Mouse (Mus musculus): ENCODE results near the gene Lrrc74a. TPM values are rescaled to one million over a fixed set of nuclear protein-coding genes. Genes with fewer than 3 reads are reported as not detected.

The Lrrc74a gene
- total RNA-seq, 2 experiments from 2014 or later, result not detected

DNA sequence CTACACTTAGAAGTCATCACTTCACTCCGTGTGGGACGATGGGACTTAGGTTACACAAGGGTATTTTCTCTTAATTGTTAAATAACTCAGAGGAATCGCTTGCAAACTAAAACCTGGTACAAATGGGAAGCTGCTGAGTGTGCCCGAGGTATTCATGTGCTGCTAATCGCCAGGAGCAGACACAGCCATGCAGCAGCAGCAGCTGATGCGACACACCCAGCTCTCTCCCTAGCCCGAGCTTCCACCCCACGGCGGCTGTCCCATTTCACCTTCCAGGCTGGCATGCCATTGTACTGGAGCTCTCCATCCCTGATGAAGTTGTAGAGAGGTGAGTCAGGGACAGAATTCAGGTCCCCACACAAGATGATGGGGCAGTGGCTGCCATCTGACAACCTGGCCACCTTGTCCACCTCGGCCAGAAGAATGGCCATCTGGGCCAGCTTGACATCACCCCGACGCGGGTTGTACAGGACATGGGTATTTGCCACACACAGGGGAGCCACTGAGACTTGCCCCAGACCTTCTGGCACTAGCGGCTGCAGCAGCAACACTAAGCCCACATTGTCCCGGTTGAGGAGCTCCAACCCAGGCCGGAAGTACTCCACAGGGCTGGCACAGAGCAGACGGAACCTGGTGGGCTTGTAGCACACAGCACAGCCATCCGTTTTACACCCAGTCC is 14.1 kb upstream of the Lrrc74a start:
- DNase-seq (ENCODE audit: low spot score), result no peak

DNA sequence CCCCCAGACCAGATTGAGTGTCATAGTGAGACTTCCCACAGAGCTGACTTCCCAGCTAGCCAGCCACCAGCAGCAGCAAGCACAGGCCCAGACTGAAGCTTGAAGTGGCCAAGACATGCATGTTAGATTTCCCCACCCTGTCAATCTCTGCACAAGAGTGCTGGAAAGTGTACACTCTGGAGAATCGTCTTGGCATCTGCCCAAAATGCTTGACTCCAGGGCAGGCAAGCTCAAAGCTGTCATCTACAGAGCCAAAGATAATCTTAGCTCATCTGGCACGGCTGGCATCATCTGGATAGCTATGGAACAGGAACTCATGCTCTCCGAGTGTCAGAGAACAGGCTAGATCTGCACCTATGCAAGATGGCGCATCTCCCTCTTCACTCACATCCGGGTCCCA is 12.7 kb upstream of the Lrrc74a start:
- no peak for DNase-seq (ENCODE audit: low spot score)

DNA sequence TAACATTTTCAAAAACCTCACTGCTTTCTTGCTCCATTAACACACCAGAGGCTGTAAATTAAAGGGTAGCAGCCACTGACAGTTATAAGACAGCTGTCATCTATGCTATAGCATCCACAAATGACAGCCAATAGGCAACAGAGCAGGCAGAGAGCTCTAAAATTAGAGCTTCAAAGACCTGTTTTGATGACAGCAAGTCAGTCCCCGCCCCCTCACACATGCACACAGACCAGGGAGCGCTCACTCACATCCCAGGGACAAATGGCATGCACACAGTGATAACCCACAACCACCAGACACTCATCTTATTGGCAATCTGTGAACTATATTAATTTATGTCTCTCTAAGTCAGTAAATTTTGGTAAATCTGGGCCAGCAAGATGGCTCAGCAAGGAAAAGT is 9.9 kb upstream of the Lrrc74a start:
- DNase-seq (ENCODE audit: low spot score), result no peak

DNA sequence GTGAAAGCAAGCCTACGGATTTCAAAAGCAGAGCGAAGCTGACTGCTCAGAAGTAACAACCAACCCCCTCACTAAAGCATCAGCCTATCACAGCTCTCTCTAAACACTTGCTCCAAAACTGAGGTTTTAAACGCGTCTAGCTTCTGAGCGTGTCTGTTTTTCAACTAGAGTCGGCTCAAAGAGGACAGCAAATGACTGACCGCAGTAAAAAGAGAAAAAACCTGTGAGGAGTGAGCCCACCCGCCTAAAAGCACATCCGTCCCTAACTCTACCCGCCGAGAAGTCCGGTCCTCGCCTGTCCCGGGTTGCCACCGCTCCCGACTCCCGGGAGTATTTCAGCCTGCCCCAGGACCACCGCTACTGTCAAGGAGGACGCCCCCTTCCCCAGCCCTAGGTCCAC is 8.5 kb upstream of the Lrrc74a start:
- DNase-seq (ENCODE audit: low spot score), result no peak

DNA sequence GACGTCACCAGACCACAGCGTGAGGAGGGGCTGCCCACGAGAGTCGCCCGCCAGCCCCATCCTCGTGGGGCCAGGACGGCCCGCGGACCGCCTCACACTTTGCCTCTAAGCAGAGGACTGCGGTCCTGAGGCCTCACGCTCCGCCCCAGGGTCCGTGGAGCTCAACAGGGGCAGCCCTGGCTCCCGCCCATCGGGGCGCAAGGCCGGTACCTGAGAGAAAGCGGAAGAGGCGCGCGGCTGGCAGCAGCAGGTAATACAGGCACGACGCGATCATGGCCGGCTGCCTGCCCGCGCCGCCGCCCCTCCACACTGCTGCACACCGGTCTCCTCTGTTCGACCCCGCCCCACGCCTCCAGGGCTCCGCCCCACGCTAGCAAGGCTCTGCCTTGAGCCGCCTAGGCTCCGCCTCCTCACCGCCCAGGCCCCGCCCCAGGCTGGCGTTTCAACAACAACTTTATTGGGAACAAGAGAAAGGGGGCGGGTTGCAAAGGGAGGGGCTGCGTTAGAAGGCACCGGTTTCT is 8.0 kb upstream of the Lrrc74a start, which contains the start of gene Angel1:
Angel1 (minus strand) TSS at position 341 of the 521 bp plus-strand sequence.
- DNase-seq (ENCODE audit: low spot score), result peak; percentile 97

DNA sequence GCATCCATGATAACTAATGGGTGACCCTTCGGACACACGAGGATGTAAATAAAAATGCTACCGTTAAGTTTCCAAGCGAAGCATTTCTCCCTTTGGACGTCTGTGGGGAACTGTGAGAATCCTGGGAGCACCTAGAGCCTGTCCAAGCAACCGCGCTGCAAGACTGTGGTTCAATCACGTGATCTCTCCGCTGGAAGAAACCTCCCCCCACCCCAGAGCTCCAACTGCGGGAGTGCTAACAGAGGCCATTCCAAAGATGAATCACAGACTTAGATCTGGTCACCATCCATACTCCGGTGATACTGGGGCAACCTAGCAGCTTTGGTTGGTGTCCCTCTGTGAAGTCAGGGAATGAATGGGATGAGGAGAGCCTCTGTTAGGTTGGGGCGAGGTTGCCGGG is 26.9 kb downstream of the Lrrc74a start:
- no peak for DNase-seq (ENCODE audit: low spot score)

DNA sequence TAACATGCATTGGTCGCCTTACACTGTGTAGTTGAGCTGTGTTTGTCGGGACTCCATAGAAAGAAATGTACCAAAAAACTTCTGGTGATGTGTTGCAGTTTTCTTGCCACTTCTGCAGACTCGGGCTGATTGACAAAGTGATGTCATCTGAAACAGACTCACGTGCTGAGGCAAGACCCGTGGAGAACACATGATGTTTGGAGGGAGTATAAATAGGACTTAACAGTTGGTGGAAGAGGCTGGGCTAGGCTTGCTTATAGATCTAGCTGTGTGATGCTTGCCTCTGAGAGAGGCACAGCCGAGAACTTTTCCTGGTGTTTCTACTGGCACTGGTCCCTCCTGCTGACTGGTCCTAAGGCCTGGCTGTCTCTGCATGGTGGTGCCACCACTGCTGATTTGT is 29.9 kb downstream of the Lrrc74a start:
- DNase-seq (ENCODE audit: low spot score), result no peak

GRCm38 (mm10) chr12:86766467-86766866 is 32.3 kb downstream of the Lrrc74a start:
- DNase-seq (ENCODE audit: low spot score), result no peak

GRCm38 (mm10) chr12:86767868-86768631 is 33.9 kb downstream of the Lrrc74a start:
- peak; percentile 66 for DNase-seq (ENCODE audit: low spot score)

GRCm38 (mm10) chr12:86768986-86769580 is 34.9 kb downstream of the Lrrc74a start:
- peak; percentile 86 for DNase-seq (ENCODE audit: low spot score)

GRCm38 (mm10) chr12:86769819-86770218 is 35.6 kb downstream of the Lrrc74a start:
- no peak for DNase-seq (ENCODE audit: low spot score)

GRCm38 (mm10) chr12:86770261-86770670 is 36.1 kb downstream of the Lrrc74a start:
- DNase-seq (ENCODE audit: low spot score), result peak; percentile 74

DNA sequence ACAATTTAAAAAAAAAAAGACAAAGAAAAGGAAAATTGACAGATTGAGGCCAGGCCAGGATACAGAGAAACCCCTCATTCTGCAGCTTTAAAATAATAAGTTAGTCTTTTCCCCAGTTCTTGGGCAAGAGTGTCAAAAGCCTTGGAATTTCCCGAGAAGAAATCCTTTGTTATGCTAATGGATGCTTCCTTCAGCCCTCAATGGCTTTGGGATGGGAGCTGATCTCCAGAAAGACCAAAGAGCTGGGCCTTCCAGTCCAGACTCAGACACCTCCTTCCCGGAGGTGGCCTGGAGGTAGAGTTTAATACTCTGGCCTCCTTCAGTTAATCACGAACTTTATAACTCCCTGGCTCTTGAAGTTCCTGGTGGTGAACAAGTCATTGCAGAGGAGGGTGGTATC is 36.8 kb downstream of the Lrrc74a start:
- DNase-seq (ENCODE audit: low spot score), result no peak

GRCm38 (mm10) chr12:86771823-86772427 is 37.8 kb downstream of the Lrrc74a start:
- DNase-seq (ENCODE audit: low spot score), result peak; percentile 92

GRCm38 (mm10) chr12:86772551-86772950 is 38.4 kb downstream of the Lrrc74a start:
- DNase-seq (ENCODE audit: low spot score), result no peak

DNA sequence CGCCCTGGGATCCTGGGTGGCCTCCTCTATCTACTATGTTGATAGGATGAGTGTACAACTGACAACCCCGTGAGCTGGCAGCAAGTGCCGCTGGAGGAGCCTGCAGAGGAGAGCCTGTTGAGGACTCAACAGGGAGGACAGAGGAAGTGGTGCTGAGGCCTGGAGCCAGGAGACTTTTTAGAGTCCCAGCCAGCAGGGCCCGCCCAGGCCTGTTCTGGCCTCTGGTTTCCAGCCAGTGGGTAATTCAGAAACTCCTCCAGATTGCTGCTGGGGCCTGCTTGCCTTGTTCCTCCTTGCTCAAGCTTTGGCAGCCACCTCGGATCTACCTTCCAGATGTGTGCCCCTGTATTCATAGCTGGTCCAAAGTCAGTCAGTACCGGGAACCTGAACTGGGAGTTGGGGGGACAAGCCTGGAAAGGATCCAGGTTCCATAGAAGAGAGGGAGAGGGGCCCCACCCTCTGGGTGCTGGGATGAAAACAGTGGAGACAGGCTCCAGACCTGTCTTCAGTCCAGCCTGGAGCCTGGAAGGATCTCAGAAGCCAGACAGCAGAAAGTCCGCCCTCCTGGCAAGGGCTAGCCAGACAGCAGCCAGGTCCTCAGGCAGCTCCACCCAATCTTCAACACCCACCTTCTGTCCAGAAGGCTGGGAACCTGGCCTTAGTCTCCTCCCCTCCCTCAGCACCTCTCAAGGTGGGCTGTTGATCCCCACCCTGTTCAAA is 41.6 kb downstream of the Lrrc74a start:
- DNase-seq (ENCODE audit: low spot score), result peak; percentile 82

DNA sequence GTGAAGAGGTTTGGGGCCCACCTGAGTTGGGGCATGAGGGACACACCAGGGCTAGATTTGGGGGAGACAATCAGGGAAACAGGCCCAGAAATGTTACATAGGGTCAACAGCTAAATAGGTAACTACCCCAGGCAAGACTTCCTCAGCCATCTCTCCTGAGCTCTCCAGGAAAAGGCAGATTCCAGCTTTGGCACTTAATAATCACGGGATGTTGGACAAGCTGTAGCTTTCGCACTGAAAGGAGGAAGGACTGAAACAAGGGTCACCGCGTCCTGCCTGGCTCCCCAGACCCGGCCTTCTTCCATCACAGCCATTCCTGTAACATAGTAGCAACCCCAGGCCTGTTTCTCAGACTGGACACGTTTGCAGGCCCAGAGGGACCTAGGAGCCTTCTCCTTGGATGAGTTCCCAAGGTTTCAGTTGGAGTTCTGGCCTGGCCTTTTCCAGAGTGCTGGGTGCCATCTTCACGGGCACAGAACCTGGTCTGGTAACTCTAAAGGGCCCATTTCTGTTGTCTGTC is 42.2 kb downstream of the Lrrc74a start:
- DNase-seq (ENCODE audit: low spot score), result no peak

DNA sequence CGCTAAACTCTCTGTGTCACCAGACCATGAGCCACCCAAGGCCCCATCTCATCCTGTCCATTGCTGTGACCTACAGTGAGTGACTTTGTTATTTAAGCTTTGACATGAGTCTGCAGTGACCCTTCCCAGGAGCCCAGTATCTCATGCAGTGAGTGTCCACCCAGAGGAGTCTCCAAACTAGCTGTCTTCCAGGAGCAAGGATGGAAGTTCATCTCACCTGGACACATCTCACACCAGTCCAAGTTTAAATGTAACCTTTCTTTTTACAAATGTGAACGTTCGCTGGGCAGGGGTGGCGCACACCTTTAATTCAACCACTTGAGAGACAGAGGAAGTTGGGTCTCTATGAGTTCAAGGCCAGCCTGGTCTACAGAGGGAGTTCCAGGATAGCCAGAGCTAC is 44.4 kb downstream of the Lrrc74a start:
- DNase-seq (ENCODE audit: low spot score), result no peak

DNA sequence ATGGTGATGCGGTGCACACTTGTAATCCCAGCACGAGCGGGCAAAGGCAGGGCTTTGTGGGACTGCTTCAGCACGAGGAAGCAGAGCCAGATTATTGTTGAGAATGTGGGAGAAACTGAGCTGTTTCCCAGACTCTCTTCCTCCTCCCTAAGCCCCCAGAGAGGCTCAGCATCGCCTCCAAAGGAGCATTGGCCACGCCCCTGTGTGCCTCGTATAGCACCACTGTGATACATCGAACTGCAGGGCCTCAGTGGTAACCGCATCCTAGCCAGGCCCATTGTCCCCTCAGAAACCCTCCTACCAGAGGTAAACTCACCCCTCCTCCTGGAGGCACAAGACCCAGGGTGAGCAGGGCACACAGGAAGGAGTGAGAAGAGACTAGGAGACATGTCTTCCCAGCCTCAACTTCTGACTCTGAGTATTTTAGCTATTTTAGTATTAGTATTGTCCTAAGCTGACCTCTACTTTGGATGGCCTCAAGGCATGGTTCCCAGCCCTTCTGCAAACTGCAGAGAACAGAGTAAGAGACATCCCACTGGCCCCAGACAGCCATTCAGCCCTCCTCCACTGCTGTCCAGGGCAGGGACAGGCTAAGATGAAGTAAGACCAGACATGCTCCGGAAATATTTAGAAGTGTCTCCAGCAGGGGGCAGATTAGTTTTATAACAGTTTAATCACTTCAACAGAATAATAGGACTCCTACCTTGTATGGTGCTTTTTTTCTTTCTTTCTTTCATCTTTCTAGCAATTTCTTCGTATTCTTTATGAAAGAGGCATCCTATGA is 45.2 kb downstream of the Lrrc74a start:
- DNase-seq (ENCODE audit: low spot score), result peak; percentile 69

DNA sequence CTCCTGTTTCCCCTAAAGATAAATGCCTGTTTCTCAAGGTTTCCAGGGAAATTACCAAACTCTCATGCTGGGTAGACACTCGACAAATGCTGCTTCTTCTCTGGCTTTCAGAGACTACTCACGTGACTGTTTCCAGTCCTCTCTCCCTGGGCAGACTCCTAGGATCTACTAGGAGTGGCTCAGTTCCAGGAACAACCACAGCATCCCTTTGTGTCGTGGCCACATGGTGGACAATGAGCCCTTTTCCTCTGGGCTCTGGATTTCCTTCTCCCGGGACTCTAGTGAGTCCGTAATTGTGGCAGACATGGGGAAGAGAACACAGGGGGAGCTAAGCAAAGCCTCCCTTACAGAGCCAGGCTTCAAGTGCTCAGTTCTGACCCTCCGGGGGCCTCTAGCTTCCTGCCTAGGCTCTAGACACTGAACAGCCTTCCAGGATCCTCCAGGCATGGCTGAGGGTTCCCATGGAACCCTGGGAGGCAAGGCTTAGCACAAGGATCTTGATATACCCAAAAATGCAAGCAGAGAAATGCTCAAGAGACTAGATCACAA is 47.6 kb downstream of the Lrrc74a start:
- DNase-seq (ENCODE audit: low spot score), result no peak

All from gastrocnemius, adult 18-20 months (tissue).